Mouse (Mus musculus) gastrocnemius, adult 2 months (tissue): Measurements from ENCODE around the gene Vmn1r173. TPM values are rescaled to one million over a fixed set of nuclear protein-coding genes. Genes with fewer than 3 reads are reported as not detected.
"Not testable (repeated sequence)": the region's sequence is repeated elsewhere in the genome, so short reads cannot be mapped to it uniquely, and the experiment has no call there.

Source experiments
- DNase-seq: peaks from one replicate; pipeline ENCODE4 v3.0.0; 2022
- H3K27ac ChIP-seq: fragments of 200-600 bp; 2 replicates; pipeline ENCODE4 v1.8.1; 2022; ENCODE audit warnings: mild to moderate bottlenecking
- H3K4me3 ChIP-seq: fragments of 200-600 bp; 2 replicates; pipeline ENCODE4 v1.8.1; 2022; ENCODE audit warnings: mild to moderate bottlenecking, moderate library complexity
- CTCF ChIP-seq: fragments of 200-600 bp; IDR thresholded peaks from 2 replicates; pipeline ENCODE4 v1.8.1; 2022; ENCODE audit warnings: antibody characterized with exemption, mild to moderate bottlenecking, moderate library complexity
- intact Hi-C: fragments of 180-260 bp; cut with DNase I; formaldehyde crosslinking; loops from one replicate; pipeline ENCODE4 v1.15.1; 2025
- long read RNA-seq, 2 experiments: library from polyadenylated mRNA; stranded (forward); transcript quantifications; one replicate each; pipeline ENCODE4 v2.0.0; 2021
- total RNA-seq, 2 experiments: library from RNA; stranded (reverse); gene quantifications; 2 replicates each; pipeline ENCODE4 v1.2.3; 2021

Gene Vmn1r173
- total RNA-seq = not detected
- long read RNA-seq, experiment 1 = 0 reads
- long read RNA-seq, experiment 2 = 0 reads

- H3K27ac ChIP-seq, H3K4me3 ChIP-seq, DNase-seq, intact Hi-C loops: not testable (repeated sequence)
Observed at GRCm38 (mm10) chr7:23700403-23700802, at the start of gene Vmn1r173. Vmn1r173 (plus strand) TSS chr7:23700703.

GRCm38 (mm10) chr7:23658016-23658415, 42.5 kb upstream of the Vmn1r173 start, which contains the start of gene Vmn1r172:
Vmn1r172 (plus strand) TSS chr7:23658316.
- no peak within 1 kb of the TSS for H3K27ac ChIP-seq
- DNase-seq = no peak
- no peak for TF ChIP-seq CTCF
- intact Hi-C loops = no loop called here
- no peak within 1 kb of the TSS for H3K4me3 ChIP-seq

GRCm38 (mm10) chr7:23751970-23752369, 51.5 kb downstream of the Vmn1r173 start, which contains the start of gene Vmn1r174:
Vmn1r174 (plus strand) TSS chr7:23752270.
- intact Hi-C loops, DNase-seq, H3K4me3 ChIP-seq, H3K27ac ChIP-seq: not testable (repeated sequence)

Other genes starting within 250 kb of the Vmn1r173 start
- gene Vmn1r167, start 193.5 kb upstream of the Vmn1r173 start, total RNA-seq = not detected
- not detected for gene Vmn1r168, start 161.0 kb upstream of the Vmn1r173 start, total RNA-seq
- gene Vmn1r169, start 125.2 kb upstream of the Vmn1r173 start, total RNA-seq = not detected
- gene Vmn1r170, start 94.5 kb upstream of the Vmn1r173 start, total RNA-seq = not detected
- not detected for gene Vmn1r171, start 70.0 kb upstream of the Vmn1r173 start, total RNA-seq
- gene Vmn1r172, start 42.4 kb upstream of the Vmn1r173 start, total RNA-seq = not detected
- gene Vmn1r174, start 51.6 kb downstream of the Vmn1r173 start, total RNA-seq = not detected
- gene Vmn1r175, start 109.9 kb downstream of the Vmn1r173 start, total RNA-seq = not detected
- not detected for gene Vmn1r176, start 136.7 kb downstream of the Vmn1r173 start, total RNA-seq
- not detected for gene Vmn1r177, start 165.7 kb downstream of the Vmn1r173 start, total RNA-seq
- not detected for gene Vmn1r178, start 191.3 kb downstream of the Vmn1r173 start, total RNA-seq
- not detected for gene Vmn1r179, start 226.3 kb downstream of the Vmn1r173 start, total RNA-seq
- gene Vmn1r180, start 249.9 kb downstream of the Vmn1r173 start, total RNA-seq = not detected